Mouse (Mus musculus) lung, postnatal 0 days (tissue): ENCODE data around the gene Snx19.

ENCODE experiments used
- CTCF ChIP-seq: IDR thresholded peaks from 2 replicates; pipeline ENCODE4 v1.5.1; 2016; ENCODE audit warnings: antibody characterized with exemption, mild to moderate bottlenecking
- EP300 ChIP-seq: IDR thresholded peaks from 2 replicates; pipeline ENCODE4 v1.6.1; 2016; ENCODE audit warnings: antibody characterized with exemption, mild to moderate bottlenecking, control low read depth

DNA sequence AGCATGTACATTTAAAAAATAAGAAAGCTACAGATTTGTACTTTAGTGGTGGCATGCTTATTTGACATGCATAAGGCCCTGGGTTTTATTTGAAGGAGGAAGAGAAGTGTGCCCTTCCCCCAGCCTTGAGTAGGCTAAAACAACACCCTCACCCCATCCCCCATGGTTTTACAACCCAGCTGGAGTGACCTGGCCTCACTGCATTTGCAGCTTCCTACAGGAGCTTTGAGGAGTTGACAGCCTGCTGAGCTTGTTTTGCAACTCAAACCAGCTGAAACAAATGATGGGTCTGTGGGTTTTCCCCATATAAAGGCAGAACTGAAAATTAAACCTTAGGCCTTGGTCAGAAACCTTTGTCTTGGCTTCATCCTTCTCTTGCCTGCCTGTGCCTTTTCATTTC, 89.0 kb downstream of the Snx19 start:
- TF ChIP-seq CTCF (no peak), EP300 (no peak)
